Mouse (Mus musculus) G1E (cell line): ENCODE measurements around the gene Rcc1.

Experiments used
- CTCF ChIP-seq: IDR thresholded peaks from 2 replicates; pipeline ENCODE4 v1.5.1; 2012; ENCODE audit warnings: low read depth, low read length, inconsistent platforms, mixed read lengths
- GATA1 ChIP-seq: IDR thresholded peaks from 2 replicates; pipeline ENCODE4 v1.6.1; 2012; ENCODE audit warnings: borderline replicate concordance, low read length, inconsistent platforms, mixed read lengths

- TF ChIP-seq CTCF = no peak
- no peak for TF ChIP-seq GATA1
These were observed 16.7 kb upstream of the Rcc1 start for GRCm38 (mm10) chr4:132369953-132370750.
